Mouse (Mus musculus): Measurements from ENCODE around the gene Zcchc18. TPM values are rescaled to one million over a fixed set of nuclear protein-coding genes. Genes with fewer than 3 reads are reported as not detected.

The Zcchc18 gene
- polyA plus RNA-seq, 1 experiment, result 0.52 TPM

DNA sequence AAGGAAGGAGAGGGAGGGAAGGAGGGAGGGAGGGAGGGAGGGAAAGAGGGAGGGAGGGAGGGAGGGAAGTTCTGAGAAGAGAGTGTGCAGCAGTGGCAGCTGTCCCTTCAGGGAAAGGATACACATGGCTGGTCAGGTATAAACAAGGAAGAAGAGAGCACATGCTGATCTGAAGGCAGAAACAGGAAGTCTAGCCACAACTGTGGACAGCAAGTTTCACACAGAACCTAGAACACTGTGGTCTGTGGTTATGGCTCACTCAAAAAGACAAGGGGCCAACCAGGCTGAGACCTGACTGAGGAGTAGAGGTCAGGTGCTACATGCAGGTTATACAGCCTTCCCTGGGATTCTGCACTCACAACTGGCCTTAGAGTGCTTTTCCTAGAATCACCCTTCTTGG is 6.9 kb upstream of the Zcchc18 start:
- H3K27ac ChIP-seq (ENCODE audit: insufficient read depth, low read depth, low read length), result peak overlapping the region; percentile 53
- H3K4me1 ChIP-seq (ENCODE audit: control insufficient read depth, insufficient read depth, insufficient read length, low read length), result no peaks in the 10 kb centered on the region
- TF ChIP-seq POLR2A (IDR thresholded peaks at IDR 0.05; ENCODE audit: low read depth, low read length) (no peak), CTCF (IDR thresholded peaks at IDR 0.05; ENCODE audit: extremely low read depth, insufficient read length, insufficient replicate concordance, low read depth, low read length) (no peak)
- H3K4me3 ChIP-seq (ENCODE audit: low read depth, low read length), result no peak overlapping the region
- no peaks in the 10 kb centered on the region for H3K36me3 ChIP-seq (ENCODE audit: control insufficient read depth, insufficient read depth, low read length)
- H3K27me3 ChIP-seq (ENCODE audit: control insufficient read depth, insufficient read depth, low read length), result no peaks in the 10 kb centered on the region

DNA sequence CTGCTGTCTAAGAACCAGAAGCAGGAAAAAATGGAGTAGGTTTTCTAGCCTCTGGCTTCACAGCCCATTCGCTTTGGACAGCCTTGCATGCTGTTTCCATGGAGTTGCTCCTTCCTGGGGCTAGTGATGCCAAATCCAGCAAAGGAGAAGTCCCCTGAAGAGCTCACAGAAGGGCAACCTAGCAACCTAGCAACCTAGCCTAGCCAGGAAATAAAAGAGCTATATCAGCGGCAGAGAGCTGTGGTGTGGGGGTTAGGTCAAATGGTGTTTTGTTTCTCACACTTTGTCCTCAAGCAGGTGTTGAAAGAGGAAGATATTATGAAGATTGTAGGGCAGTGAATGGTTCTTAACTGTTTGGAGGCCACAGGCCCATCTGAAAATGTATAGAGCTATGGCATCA is 1.7 kb upstream of the Zcchc18 start:
- WGBS, result 48% methylated on average over 2 of the region's 2 CpGs
- TF ChIP-seq POLR2A (IDR thresholded peaks at IDR 0.05; ENCODE audit: low read depth, low read length) (no peak), CTCF (IDR thresholded peaks at IDR 0.05; ENCODE audit: extremely low read depth, insufficient read length, insufficient replicate concordance, low read depth, low read length) (no peak)

DNA sequence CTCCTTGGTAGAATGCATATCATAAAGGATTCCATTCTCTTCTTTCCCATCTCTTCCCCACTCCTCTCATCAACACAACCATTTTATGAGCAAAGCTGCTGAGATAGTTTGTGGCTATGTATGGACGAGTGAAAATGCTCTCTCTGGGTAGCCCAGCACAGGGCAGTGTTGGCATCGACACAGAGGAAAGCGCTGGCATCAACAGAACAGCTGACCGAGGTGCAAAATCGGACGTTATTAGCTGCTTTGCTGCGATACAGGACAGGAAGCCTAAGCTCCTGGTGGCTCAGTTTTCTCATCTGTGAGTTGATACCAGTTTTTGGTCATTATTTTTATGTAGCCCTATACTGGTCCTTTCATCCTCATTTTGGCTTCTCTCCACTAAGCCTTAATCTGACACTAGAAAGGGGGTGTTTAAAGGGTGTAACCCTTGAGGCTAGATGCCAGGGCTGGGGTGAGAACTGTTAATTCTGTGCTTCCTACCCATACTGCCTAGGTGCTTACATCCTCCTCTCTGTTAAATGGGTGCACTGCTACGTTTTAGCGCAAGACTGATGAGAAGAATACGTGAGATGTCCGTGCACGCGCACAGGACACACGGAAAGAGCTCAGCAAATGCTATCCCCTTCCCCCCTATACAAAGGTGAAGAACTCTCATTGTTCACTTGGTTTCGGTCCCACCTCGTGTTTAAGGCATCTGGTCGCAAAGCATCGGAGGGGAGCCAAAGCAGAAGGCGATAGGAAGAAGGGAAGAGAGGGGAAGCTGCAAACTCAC is 577 bp upstream of the Zcchc18 start:
- Histone ChIP-seq H3K27ac (ENCODE audit: insufficient read depth, low read depth, low read length) (peak overlapping the region; percentile 43; the same call in 1 of the 2 replicates), H3K27me3 (ENCODE audit: control insufficient read depth, insufficient read depth, low read length) (no peaks in the 10 kb centered on the region; the same call in 1 of the 2 replicates)

More for the DNA sequence above, 1.7 kb upstream of the Zcchc18 start:
- H3K27ac ChIP-seq (ENCODE audit: insufficient read depth, low read depth, low read length), result no peak overlapping the region
- no peaks in the 10 kb centered on the region; the same call in 1 of the 2 replicates for H3K27me3 ChIP-seq (ENCODE audit: control insufficient read depth, insufficient read depth, low read length)
- H3K36me3 ChIP-seq (ENCODE audit: control insufficient read depth, insufficient read depth, low read length), result no peaks in the 10 kb centered on the region
- H3K4me1 ChIP-seq (ENCODE audit: control insufficient read depth, insufficient read depth, insufficient read length, low read length), result no peaks in the 10 kb centered on the region; the same call in 1 of the 2 replicates
- H3K4me3 ChIP-seq (ENCODE audit: low read depth, low read length), result peak overlapping the region; percentile 26; the same call in 1 of the 2 replicates

DNA sequence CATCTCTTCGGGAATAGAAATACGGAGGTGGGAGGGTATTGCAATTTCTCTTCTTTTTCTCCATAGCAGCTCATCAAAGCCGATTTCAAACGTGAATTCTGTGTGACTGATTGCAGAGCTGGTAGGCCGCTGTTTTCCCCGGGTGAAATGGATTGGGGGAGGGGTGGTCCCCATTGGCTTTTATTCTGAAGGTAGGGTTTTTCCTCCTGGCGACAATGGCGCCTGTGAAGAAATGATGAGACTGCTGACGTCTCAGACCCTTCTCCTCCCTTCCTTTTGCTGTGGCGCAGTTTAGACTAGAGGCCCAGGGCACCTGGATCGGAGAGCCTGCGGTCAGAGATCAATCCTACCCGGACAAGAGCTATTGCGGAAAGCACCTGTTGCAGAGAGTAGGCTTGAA is 686 bp downstream of the Zcchc18 start:
- TF ChIP-seq CTCF (IDR thresholded peaks at IDR 0.05; ENCODE audit: extremely low read depth, insufficient read length, insufficient replicate concordance, low read depth, low read length) (no peak), POLR2A (IDR thresholded peaks at IDR 0.05; ENCODE audit: low read depth, low read length) (no peak)
- 52% methylated on average over 14 of the region's 14 CpGs for WGBS
- peak overlapping the region; percentile 8; the same call in 1 of the 2 replicates for H3K4me3 ChIP-seq (ENCODE audit: low read depth, low read length)

More for the DNA sequence above, 577 bp upstream of the Zcchc18 start:
- Histone ChIP-seq H3K4me3 (ENCODE audit: low read depth, low read length) (peak overlapping the region; percentile 72), H3K36me3 (ENCODE audit: control insufficient read depth, insufficient read depth, low read length) (no peaks in the 10 kb centered on the region), H3K4me1 (ENCODE audit: control insufficient read depth, insufficient read depth, insufficient read length, low read length) (no peaks in the 10 kb centered on the region; the same call in 1 of the 2 replicates)
- 24% methylated on average over 19 of the region's 19 CpGs for WGBS
- TF ChIP-seq CTCF (IDR thresholded peaks at IDR 0.05; ENCODE audit: extremely low read depth, insufficient read length, insufficient replicate concordance, low read depth, low read length), result no peak
- no peak for TF ChIP-seq POLR2A (IDR thresholded peaks at IDR 0.05; ENCODE audit: low read depth, low read length)

DNA sequence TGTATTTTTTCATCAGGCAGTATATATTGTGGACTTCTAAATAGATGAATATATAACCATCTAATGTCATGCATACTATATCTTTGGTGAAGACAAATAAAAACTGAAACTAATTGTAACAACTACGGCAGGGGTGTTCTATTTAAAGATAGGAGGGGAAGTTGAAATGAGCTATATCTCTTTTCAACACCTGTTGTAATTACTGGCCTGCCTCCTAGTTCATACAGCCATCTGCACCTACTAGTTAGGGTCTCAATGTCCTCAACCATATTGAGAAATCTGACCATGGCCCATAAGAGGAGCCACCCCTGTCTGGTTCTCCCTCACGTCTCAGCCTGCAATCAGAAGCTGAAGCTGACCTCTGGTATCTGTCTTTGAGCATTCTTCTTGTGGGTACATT is 3.3 kb downstream of the Zcchc18 start:
- TF ChIP-seq POLR2A (IDR thresholded peaks at IDR 0.05; ENCODE audit: low read depth, low read length) (no peak), CTCF (IDR thresholded peaks at IDR 0.05; ENCODE audit: extremely low read depth, insufficient read length, insufficient replicate concordance, low read depth, low read length) (no peak)
- WGBS, result 73% methylated on average over 2 of the region's 2 CpGs
- H3K27ac ChIP-seq (ENCODE audit: insufficient read depth, low read depth, low read length), result no peak overlapping the region
- no peaks in the 10 kb centered on the region; the same call in 1 of the 2 replicates for H3K27me3 ChIP-seq (ENCODE audit: control insufficient read depth, insufficient read depth, low read length)
- no peak overlapping the region for H3K4me3 ChIP-seq (ENCODE audit: low read depth, low read length)
- no peaks in the 10 kb centered on the region for H3K36me3 ChIP-seq (ENCODE audit: control insufficient read depth, insufficient read depth, low read length)
- H3K4me1 ChIP-seq (ENCODE audit: control insufficient read depth, insufficient read depth, insufficient read length, low read length), result no peaks in the 10 kb centered on the region; the same call in 1 of the 2 replicates

More for the DNA sequence above, 686 bp downstream of the Zcchc18 start:
- H3K4me1 ChIP-seq (ENCODE audit: control insufficient read depth, insufficient read depth, insufficient read length, low read length), result no peaks in the 10 kb centered on the region; the same call in 1 of the 2 replicates
- no peaks in the 10 kb centered on the region for H3K36me3 ChIP-seq (ENCODE audit: control insufficient read depth, insufficient read depth, low read length)
- H3K27me3 ChIP-seq (ENCODE audit: control insufficient read depth, insufficient read depth, low read length), result no peaks in the 10 kb centered on the region; the same call in 1 of the 2 replicates
- H3K27ac ChIP-seq (ENCODE audit: insufficient read depth, low read depth, low read length), result no peak overlapping the region

DNA sequence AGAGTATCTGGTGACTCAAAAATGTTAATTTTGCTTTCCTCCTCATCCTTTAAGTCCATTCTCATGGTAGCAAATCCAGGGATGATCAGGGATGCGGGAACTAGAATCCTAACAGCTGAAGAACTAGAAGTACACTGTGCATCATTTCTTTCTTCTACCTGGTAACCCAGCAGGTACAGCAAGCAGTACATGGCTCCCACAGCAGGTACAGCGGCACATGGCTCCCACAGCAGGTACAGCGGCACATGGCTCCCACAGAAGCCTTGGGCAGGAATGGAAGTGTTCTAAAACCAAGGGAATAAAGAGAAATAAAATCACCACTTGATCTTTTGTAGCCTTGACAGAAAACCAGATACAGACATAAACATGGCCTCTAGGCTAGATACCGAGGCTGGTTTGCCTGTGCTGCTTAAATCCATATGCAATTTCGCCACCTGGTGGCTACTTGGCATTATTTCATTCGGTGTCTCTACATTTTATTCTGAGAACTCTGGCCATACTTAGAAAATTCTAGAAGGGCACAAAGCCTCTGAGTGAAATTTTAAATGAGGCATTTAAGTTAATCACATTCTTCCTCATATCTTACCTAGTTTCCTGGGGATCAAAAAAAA is 22.2 kb downstream of the Zcchc18 start:
- no peaks in the 10 kb centered on the region for H3K27me3 ChIP-seq (ENCODE audit: control insufficient read depth, insufficient read depth, low read length)
- H3K4me3 ChIP-seq (ENCODE audit: low read depth, low read length), result no peak overlapping the region
- no peak overlapping the region for H3K27ac ChIP-seq (ENCODE audit: insufficient read depth, low read depth, low read length)
- 0 out of 2 replicates have a peak, but pooled peaks cover 2% of the 10 kb centered on the region for H3K36me3 ChIP-seq (ENCODE audit: control insufficient read depth, insufficient read depth, low read length)
- TF ChIP-seq POLR2A (IDR thresholded peaks at IDR 0.05; ENCODE audit: low read depth, low read length) (no peak), CTCF (IDR thresholded peaks at IDR 0.05; ENCODE audit: extremely low read depth, insufficient read length, insufficient replicate concordance, low read depth, low read length) (peak; percentile 7; the same call in 1 of the 2 replicates)
- WGBS, result 52% methylated on average over 6 of the region's 6 CpGs
- no peaks in the 10 kb centered on the region for H3K4me1 ChIP-seq (ENCODE audit: control insufficient read depth, insufficient read depth, insufficient read length, low read length)

DNA sequence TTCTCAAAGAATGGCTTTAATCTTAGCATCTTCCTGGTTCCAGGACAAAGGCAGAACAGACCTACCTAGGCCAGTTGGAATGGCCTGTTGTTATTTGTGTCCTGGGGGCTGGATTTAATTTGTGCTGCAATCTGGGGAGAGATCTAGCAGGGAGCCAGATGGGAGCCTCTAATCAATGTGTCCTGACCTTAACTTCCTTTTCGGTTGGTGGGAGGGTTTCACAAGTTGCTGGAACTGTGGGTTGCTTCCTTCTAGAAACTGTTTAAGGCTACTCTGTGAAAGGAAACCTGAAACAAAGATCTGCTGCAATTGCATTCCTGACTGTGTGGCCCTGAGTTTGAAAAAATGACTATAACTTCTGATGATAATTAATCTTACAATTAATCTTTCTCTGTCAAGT is 24.7 kb downstream of the Zcchc18 start:
- TF ChIP-seq POLR2A (IDR thresholded peaks at IDR 0.05; ENCODE audit: low read depth, low read length) (no peak), CTCF (IDR thresholded peaks at IDR 0.05; ENCODE audit: extremely low read depth, insufficient read length, insufficient replicate concordance, low read depth, low read length) (no peak)
- Histone ChIP-seq H3K27me3 (ENCODE audit: control insufficient read depth, insufficient read depth, low read length) (no peaks in the 10 kb centered on the region), H3K36me3 (ENCODE audit: control insufficient read depth, insufficient read depth, low read length) (0 out of 2 replicates have a peak, but pooled peaks cover 2% of the 10 kb centered on the region), H3K27ac (ENCODE audit: insufficient read depth, low read depth, low read length) (no peak overlapping the region), H3K4me1 (ENCODE audit: control insufficient read depth, insufficient read depth, insufficient read length, low read length) (no peaks in the 10 kb centered on the region), H3K4me3 (ENCODE audit: low read depth, low read length) (no peak overlapping the region)
- WGBS, result 71% methylated on average over 1 of the region's 1 CpGs

Data from small intestine, adult 2 months (tissue).